Mouse (Mus musculus): ENCODE results near the gene Abat.
"Not testable (repeated sequence)": the region's sequence is repeated elsewhere in the genome, so short reads cannot be mapped to it uniquely, and the experiment has no call there.

Abat gene

GRCm38 (mm10) chr16:8532894-8533293, 19.7 kb downstream of the Abat start:
- DNase-seq (ENCODE audit: extremely low spot score) = no peak

DNA sequence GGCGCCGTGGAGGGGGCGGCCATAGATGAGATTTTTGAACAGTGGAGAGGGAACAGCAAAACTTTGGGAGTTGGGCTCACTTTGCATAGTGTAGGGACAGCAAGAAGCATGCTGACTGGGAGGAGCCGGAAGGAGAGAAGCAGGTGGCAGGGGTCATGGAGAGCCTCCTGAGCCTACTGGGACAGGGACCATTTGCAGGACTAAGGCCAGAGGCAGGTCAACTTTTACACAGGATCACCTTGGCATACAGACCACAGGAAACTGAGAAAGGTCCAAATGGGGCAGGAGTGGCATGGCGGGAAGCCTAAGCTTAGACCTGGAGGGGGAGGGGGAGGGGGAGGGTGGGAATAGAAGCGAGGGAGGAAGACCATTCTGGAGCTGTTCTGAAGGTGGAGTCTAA, 20.2 kb downstream of the Abat start:
- no peak for DNase-seq (ENCODE audit: extremely low spot score)

DNA sequence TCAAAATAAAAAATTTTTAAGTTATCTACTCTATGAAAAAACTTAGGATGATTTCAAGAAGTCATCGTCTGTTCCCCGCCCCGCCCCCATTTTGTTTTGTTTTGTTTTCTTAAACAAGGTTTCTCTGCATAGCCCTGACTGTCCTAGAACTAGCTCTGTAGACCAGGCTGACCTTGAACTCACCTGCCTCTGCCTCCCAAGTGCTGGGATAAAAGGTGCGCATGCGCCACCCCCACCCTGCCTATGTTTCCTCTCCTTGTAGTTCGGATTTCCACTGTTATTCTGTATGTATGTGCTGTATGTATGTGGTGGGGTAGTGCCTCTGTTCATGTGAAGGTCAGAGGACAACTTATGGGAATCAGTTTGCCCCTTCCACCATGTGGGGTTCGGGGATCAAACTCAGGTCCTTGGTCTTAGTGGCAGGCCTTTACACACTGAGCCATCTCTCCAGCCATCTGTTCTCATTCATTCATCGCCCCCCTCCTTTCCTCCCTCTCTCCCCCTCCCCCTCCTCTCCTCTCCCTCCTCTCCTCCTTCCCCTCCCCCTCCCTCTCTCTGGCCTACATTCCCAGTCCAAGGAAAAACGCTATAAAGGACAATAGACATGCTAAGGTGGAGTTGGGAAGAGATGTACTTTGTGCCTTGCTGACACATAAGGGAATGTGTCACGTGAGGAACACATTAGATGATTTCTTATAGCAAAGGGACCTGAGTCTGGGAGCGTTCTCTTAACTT, 21.4 kb downstream of the Abat start:
- DNase-seq (ENCODE audit: extremely low spot score) = no peak

DNA sequence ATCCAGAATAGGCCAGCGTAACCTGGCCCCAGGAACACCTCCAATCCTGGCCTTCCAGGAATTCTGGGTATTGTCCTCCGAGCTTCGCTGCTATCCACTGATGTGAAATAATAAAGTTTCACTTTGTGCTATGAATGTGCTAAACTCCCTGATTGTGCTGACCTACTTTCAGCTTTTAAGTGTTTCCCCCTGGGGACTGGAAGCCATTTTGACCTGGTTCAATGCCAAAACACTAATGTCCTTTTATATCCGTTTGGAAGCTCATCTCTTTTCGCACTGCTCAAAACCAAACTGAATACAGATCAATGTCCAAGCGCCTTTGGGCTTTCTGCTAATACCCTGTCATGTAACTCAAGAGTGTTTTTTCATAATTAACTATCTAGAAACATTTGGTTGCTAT, 22.2 kb downstream of the Abat start:
- no peak for DNase-seq (ENCODE audit: extremely low spot score)

DNA sequence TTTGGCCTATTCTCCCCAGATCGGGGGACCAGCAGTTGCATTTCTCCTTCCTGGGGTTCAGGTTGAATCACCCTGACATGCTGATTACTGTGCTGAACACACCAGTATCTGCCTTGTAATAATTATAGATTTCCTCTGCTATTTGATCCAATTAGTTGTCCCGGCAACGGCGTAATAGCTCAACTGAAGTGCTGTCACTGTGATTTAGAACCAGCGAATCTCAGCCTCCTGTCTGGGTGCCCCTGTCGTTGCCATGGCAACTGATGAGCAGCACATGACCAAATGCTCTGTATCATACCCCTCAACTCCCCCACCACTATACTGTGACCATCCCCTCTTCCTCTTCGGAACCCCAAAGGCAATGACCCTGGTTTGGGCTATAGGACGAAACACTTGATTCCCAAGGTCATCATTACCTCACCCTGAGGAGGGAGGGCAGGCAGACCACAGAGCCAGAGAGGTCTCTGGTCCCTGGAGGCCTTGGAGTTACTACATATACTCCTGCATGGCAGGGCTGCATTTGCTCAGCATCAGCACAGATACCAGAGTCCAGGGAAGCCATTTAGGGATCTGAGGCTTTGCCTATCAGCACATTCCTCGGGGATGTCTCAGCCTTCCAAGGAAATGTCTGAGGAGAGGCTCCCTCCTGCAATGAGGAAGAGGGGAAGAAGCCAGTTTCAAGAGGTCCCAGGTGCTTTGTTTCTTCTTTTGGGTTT, 26.1 kb downstream of the Abat start:
- peak; percentile 62 for DNase-seq (ENCODE audit: extremely low spot score)

GRCm38 (mm10) chr16:8540859-8541314, 27.7 kb downstream of the Abat start:
- no peak for DNase-seq (ENCODE audit: extremely low spot score)

DNA sequence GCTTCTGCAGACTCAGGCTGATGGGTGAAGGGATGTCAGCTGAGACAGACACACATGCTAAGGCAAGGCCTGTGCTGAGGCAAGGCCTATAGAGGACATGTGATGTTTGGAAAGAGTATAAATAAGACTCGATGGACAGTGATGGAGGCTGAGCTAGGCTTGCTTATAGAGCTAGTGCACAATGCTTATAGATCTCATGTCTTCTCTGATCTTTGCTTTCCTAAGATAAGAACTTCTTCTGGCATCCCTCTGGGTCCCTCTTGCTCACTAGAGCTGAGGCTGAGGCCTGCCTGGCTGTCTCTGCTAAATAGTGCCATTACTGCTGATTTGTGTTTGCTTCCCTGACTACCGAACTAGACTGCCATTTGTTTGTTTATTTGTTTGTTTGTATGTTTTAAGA, 34.6 kb downstream of the Abat start:
- no peak for DNase-seq (ENCODE audit: extremely low spot score)

DNA sequence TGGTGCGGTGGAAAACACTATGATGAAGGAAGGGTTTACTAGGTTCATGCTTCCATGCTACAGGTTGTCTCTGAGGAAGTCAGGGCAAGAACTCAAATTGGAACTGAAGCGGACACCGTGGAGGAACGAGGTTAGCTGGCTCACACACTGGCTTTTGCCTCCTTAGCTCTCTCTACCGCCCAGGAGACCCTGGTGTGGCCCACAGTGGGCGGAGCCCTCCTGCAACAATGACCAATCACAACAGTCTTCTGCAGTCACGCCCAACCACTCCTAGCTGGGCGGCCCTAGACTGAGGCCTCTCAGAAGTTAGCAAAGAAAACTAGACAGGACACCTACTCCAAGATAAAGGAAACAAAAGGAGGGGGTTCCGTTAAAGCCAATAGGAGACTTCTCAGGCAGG, 36.3 kb downstream of the Abat start:
- no peak for DNase-seq (ENCODE audit: extremely low spot score)

- DNase-seq (ENCODE audit: extremely low spot score) = no peak
Observed at GRCm38 (mm10) chr16:8554351-8554750, 41.1 kb downstream of the Abat start.

DNA sequence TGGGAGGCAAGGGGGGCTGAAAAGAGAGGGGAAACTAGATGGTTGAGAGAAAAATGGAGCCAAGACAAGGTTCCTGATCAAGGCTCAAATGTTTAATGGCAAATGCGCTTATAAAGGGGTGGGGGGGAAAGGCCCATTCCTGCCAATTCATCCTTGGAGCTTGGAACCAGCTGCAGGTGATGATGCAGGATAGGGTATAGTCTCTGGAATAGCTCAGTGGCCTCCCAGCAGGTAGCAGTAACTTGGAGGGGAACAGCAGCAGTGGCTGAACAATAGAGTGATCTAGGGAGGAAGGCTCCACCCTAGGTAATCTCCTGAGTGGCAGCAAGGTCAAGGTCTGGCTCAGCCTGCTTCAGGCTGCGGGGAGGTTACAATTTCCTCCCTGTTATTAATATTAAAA, 41.5 kb downstream of the Abat start:
- not testable (repeated sequence) for DNase-seq (ENCODE audit: extremely low spot score)

DNA sequence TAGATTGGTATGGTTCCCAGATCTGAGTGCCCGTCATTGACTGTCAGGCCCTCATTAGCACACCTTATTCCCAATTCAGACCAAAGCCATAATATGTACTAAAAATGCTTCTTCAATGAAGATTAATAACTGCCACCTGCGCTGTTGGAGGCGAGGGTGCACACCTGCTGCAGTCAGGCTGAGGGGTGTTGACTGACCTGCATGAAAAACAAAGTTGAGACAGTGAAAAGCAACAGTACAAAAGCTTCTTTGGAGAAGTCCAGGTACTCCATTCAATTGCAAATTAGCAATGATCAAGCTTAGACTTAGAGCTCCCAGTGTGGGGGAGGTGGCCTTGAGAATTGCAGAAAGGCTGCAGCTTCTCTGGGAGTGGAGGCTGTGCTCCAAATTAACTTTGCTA, 42.1 kb downstream of the Abat start:
- DNase-seq (ENCODE audit: extremely low spot score) = not testable (repeated sequence)

DNA sequence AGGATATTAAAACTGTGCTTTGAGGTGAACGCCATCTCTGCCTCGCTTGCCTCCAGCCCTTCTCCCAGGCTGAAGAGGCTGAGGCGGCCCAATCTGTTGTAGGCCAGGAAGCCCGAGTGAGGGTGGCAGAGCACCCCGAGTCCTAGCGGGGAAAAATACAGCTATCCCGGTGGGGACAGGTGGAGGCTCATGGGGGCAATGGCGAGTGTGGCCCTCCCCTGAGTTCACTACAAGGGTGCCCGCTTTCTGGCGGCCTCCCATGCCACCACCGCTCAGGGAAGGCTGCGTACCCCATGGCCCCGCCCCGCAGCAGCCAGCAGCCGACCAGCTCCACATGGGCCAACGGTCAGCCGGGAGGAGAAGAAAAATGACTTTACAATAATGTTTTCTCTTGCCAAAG, 46.9 kb downstream of the Abat start:
- no peak for DNase-seq (ENCODE audit: extremely low spot score)

GRCm38 (mm10) chr16:8561101-8561500, 47.9 kb downstream of the Abat start:
- DNase-seq (ENCODE audit: extremely low spot score) = not testable (repeated sequence)

DNA sequence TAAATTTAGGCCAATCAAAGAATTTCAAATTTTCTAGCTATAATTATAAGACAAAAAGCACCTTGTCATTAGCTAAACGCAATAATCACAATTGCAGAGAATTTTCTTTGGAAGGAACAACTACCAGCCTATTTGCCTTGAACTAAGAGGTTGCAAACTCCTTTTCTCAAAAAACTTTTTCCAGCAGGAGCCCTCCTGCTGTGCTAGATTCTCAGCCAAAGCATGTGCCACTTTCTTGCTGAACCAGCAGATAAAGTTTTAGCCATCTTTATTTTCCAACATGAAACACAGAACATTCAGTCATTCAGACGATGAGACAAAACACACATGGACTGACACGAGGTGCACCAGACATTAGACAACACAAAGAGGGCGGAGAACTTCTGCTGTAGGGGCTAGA, 48.6 kb downstream of the Abat start:
- DNase-seq (ENCODE audit: extremely low spot score) = not testable (repeated sequence)

DNA sequence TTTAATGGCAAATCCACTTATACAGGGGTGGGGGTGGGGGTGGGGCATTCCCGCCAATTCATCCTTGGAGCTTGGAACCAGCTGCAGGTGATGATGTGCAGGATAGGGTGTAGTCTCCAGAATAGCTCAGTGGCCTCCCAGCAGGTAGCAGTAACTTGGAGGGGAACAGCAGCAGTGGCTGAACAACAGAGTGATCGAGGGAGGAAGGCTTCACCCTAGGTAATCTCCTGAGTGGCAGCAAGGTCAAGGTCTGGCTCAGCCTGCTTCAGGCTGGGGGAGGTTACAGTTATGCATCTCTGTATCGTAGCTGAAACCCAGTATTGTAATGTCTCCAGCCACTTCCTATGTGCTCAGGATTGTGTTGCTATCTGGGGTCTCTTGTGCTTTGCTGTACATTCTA, 49.6 kb downstream of the Abat start:
- DNase-seq (ENCODE audit: extremely low spot score) = not testable (repeated sequence)

DNA sequence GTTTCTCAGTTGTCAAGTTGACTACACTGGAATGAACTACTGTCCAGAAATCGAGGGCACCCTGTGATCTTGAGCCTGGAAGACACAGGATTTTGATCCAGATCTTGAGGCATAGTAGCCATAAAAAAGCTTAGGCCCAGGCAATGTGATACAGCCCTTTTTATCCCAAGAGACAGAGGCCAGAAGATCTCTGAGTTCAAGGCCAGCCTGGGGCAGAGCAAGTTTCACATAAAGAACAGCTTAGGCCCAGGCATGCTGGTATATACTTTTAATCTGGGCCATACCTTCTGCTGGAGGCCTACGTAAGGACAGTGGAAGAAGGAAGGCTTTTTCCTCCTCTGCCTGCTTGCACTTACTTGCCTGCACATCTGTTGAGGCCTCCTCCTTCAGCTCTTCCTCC, 51.6 kb downstream of the Abat start:
- DNase-seq (ENCODE audit: extremely low spot score) = no peak

GRCm38 (mm10) chr16:8565539-8565938, 52.3 kb downstream of the Abat start:
- no peak for DNase-seq (ENCODE audit: extremely low spot score)

DNA sequence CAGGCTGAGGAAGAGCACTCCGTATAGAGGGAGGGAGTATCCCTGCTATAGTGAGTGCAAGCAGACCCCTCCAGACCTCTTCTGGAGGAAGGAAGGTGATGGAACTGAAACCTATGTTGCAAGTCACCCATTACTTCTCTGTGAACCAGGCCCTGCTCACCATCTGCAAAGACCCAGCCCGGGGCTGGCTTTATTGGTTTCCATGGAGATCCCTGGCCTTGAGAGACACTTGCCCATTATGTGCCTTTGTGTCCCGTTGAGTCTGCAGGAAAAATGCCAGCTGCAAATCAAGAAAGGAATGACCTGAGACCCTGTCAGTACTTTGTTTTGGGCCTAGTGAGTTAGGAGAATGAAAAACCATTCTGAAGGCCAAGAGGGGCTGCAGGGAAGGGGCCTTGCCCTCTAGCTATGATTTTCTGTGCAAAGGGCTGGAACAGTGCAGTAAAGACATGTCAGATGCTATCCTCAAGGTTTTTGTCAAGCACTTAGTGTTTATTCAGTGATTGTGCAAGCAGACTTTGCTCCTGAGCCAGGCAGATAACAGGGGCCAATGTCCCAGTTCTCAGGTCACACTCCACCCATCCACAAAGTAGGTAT, 53.0 kb downstream of the Abat start:
- DNase-seq (ENCODE audit: extremely low spot score) = peak; percentile 58

- DNase-seq (ENCODE audit: extremely low spot score) = no peak
Observed at GRCm38 (mm10) chr16:8568881-8569280, 55.7 kb downstream of the Abat start.

DNA sequence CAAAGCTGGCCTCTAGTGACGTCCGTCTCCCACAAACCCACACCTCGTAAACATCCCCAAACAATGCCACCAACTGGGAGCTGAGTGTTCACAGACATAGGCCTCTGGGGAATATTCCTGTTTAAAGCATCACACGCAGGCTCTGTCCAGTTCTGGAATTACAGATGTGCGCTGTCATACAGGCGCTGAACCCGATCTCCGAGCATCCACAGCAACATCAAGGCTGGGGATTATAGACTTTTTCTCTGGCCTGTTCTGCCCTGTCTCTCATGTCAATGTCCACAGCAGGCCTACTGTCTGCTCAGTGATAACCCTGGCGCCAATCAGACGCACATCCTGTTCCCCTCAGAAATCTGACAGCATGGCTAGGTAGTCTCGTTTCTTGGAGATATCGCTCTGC, 57.1 kb downstream of the Abat start:
- no peak for DNase-seq (ENCODE audit: extremely low spot score)

GRCm38 (mm10) chr16:8570901-8571615, 57.8 kb downstream of the Abat start:
- no peak for DNase-seq (ENCODE audit: extremely low spot score)

GRCm38 (mm10) chr16:8573041-8573440, 59.8 kb downstream of the Abat start:
- no peak for DNase-seq (ENCODE audit: extremely low spot score)
